Mouse (Mus musculus) hematopoietic stem cell, adult 5-6 weeks (primary cell): ENCODE results near the gene Itgb5. TPM values are rescaled to one million over a fixed set of nuclear protein-coding genes. Genes with fewer than 3 reads are reported as not detected.

Experiments used
- ATAC-seq, 2 experiments: fragments of 125-278 bp in 1 of 2; replicated peaks in 1 of 2; 2 replicates each; pipeline ENCODE4 v1.8.0; 2016 to 2017; ENCODE audit warnings: inconsistent platforms in 2 of 2, mild to moderate bottlenecking in 2 of 2, moderate number of reproducible peaks in 2 of 2, low read depth in 1 of 2, moderate TSS enrichment in 1 of 2; ENCODE audit not compliant: low FRiP score in 2 of 2, poor library complexity in 2 of 2, severe bottlenecking in 2 of 2, insufficient read depth in 1 of 2, low TSS enrichment in 1 of 2
- total RNA-seq: library from RNA; stranded (forward); fragments of 172-1452, 232-1000 nt; gene quantifications from 2 replicates; pipeline ENCODE4 v1.2.3, GENCODE M21; 2017

Gene Itgb5
- total RNA-seq, 1 experiment from 2014 or later, result 19.9 TPM

GRCm38 (mm10) chr16:33862406-33862805 lies 32.9 kb downstream of the Itgb5 start:
- ATAC-seq, result no peak

- ATAC-seq, result no peak
Measured at GRCm38 (mm10) chr16:33863208-33863751, 33.8 kb downstream of the Itgb5 start.

- ATAC-seq, result no peak
Measured at GRCm38 (mm10) chr16:33870224-33870785, 40.8 kb downstream of the Itgb5 start.

- no peak for ATAC-seq
Measured at GRCm38 (mm10) chr16:33870988-33871758, 41.7 kb downstream of the Itgb5 start.

GRCm38 (mm10) chr16:33871865-33872443 lies 42.5 kb downstream of the Itgb5 start:
- ATAC-seq, result no peak

- ATAC-seq, result no peak
Measured at GRCm38 (mm10) chr16:33873282-33873681, 43.8 kb downstream of the Itgb5 start.

GRCm38 (mm10) chr16:33878041-33878783 lies 48.7 kb downstream of the Itgb5 start:
- no peak for ATAC-seq

- no peak for ATAC-seq
Measured at GRCm38 (mm10) chr16:33879031-33879430, 49.6 kb downstream of the Itgb5 start.

- ATAC-seq, result no peak
Measured at GRCm38 (mm10) chr16:33879556-33879955, 50.1 kb downstream of the Itgb5 start.

GRCm38 (mm10) chr16:33880765-33881164 lies 51.3 kb downstream of the Itgb5 start:
- no peak for ATAC-seq

GRCm38 (mm10) chr16:33882540-33882939 lies 53.1 kb downstream of the Itgb5 start:
- ATAC-seq, result no peak

GRCm38 (mm10) chr16:33883046-33883975 lies 53.8 kb downstream of the Itgb5 start:
- no peak for ATAC-seq

GRCm38 (mm10) chr16:33884201-33884600 lies 54.7 kb downstream of the Itgb5 start:
- no peak for ATAC-seq

GRCm38 (mm10) chr16:33885021-33885471 lies 55.6 kb downstream of the Itgb5 start:
- ATAC-seq, result no peak

- no peak for ATAC-seq
Measured at GRCm38 (mm10) chr16:33885671-33886328, 56.3 kb downstream of the Itgb5 start.

- 0 out of 4 replicates have a peak, but pooled peaks of 1 of the 2 experiments have one; percentile 18 for ATAC-seq
Measured at GRCm38 (mm10) chr16:33886665-33887064, 57.2 kb downstream of the Itgb5 start.
